Mouse (Mus musculus) thymus, adult 2 months (tissue): Measurements from ENCODE around the gene Thoc7.
"Not testable (repeated sequence)": the region's sequence is repeated elsewhere in the genome, so short reads cannot be mapped to it uniquely, and the experiment has no call there.

ENCODE experiments used
- CTCF ChIP-seq: fragments of 200-500 bp; IDR thresholded peaks from 2 replicates; pipeline ENCODE4 v1.5.1; 2012; ENCODE audit warnings: mild to moderate bottlenecking, control low read depth, low read length, moderate library complexity, borderline replicate concordance; ENCODE audit not compliant: control insufficient read depth, poor library complexity, insufficient read depth; ENCODE audit errors: extremely low read depth
- POLR2A ChIP-seq: fragments of 200-500 bp; IDR thresholded peaks from 2 replicates; pipeline ENCODE4 v1.6.1; 2012; ENCODE audit warnings: mild to moderate bottlenecking, low read length, control low read depth, moderate library complexity; ENCODE audit not compliant: control insufficient read depth, poor library complexity, insufficient read depth; ENCODE audit errors: extremely low read depth

- TF ChIP-seq POLR2A, CTCF: not testable (repeated sequence)
Observed at GRCm38 (mm10) chr14:13952151-13952550, 9.5 kb downstream of the Thoc7 start.
